Mouse (Mus musculus) frontal cortex, adult 2 months (tissue): Measurements from ENCODE around the gene Ttll5. TPM values are rescaled to one million over a fixed set of nuclear protein-coding genes. Genes with fewer than 3 reads are reported as not detected.

ENCODE experiments used
- polyA plus RNA-seq: library from polyadenylated mRNA; depleted of rRNA; stranded (reverse); fragments of >200 nt; gene quantifications from 2 replicates; pipeline ENCODE4 v1.2.3, GENCODE M21; 2012; rRNA removed

The Ttll5 gene
- polyA plus RNA-seq, 1 experiment = 28.7 TPM

Other genes starting within 250 kb of the Ttll5 start
- gene Jdp2, start 225.6 kb upstream of the Ttll5 start, polyA plus RNA-seq = 45.8 and 51.8 TPM in 2 replicates
- gene Batf, start 138.0 kb upstream of the Ttll5 start, polyA plus RNA-seq = 0.56 and 0.74 TPM in 2 replicates
- gene Flvcr2, start 78.1 kb upstream of the Ttll5 start, polyA plus RNA-seq = 3.8 and 4.2 TPM in 2 replicates
- gene Erg28, start 109 bp upstream of the Ttll5 start, polyA plus RNA-seq = 54.6 and 57.9 TPM in 2 replicates